Mouse (Mus musculus): ENCODE data around the gene Slc30a9.

GRCm38 (mm10) chr5:67260159-67260530 is 46.6 kb upstream of the Slc30a9 start:
- no peak for TF ChIP-seq CTCF (IDR thresholded peaks at IDR 0.05; ENCODE audit: low read depth)
- TF ChIP-seq EP300 (optimal IDR thresholded peaks at IDR 0.05): no peak
